Mouse (Mus musculus) midbrain, embryonic 10.5 days (tissue): ENCODE measurements around the gene Traf3. TPM values are rescaled to one million over a fixed set of nuclear protein-coding genes. Genes with fewer than 3 reads are reported as not detected.

Experiments
- DNase-seq: peaks from one replicate; pipeline ENCODE4 v3.0.0-alpha.2; 2017; ENCODE audit warnings: low spot score
- H3K27ac ChIP-seq: fragments of 300-500 bp; sonication (generic); replicated peaks from 2 replicates; pipeline ENCODE4 v1.5.1; 2016; ENCODE audit warnings: mild to moderate bottlenecking
- H3K27me3 ChIP-seq: fragments of 300-500 bp; sonication (generic); 2 replicates; pipeline ENCODE4 v1.6.1; 2016; ENCODE audit warnings: low read depth, mild to moderate bottlenecking; ENCODE audit not compliant: poor library complexity, severe bottlenecking
- H3K36me3 ChIP-seq: fragments of 300-500 bp; sonication (generic); 2 replicates; pipeline ENCODE4 v1.6.1; 2016; ENCODE audit warnings: mild to moderate bottlenecking, moderate library complexity
- H3K4me1 ChIP-seq: fragments of 300-500 bp; sonication (generic); 2 replicates; pipeline ENCODE4 v1.6.1; 2016
- H3K4me3 ChIP-seq: fragments of 300-500 bp; sonication (generic); 2 replicates; pipeline ENCODE4 v1.5.1; 2016; ENCODE audit warnings: mild to moderate bottlenecking, moderate library complexity
- H3K9me3 ChIP-seq: fragments of 300-500 bp; sonication (generic); replicated peaks from 2 replicates; pipeline ENCODE4 v1.6.1; 2016; ENCODE audit warnings: mild to moderate bottlenecking
- WGBS: fragments of 180-500 bp; shearing (Covaris S2); methylation state at CpG from one replicate; pipeline ENCODE4 v1.1.7; 2016; 5-methylcytosine and 5-hydroxymethylcytosine counted together
- polyA plus RNA-seq: library from polyadenylated mRNA; unstranded; fragments of >200 nt; fragmentation: Nextera tagmentation; extraction: Ambion mirVana; gene quantifications from 2 replicates; pipeline ENCODE4 v1.2.1, GENCODE M21; 2016

Traf3 gene
- polyA plus RNA-seq, 1 experiment from 2014 or later: 11.5 TPM

DNA sequence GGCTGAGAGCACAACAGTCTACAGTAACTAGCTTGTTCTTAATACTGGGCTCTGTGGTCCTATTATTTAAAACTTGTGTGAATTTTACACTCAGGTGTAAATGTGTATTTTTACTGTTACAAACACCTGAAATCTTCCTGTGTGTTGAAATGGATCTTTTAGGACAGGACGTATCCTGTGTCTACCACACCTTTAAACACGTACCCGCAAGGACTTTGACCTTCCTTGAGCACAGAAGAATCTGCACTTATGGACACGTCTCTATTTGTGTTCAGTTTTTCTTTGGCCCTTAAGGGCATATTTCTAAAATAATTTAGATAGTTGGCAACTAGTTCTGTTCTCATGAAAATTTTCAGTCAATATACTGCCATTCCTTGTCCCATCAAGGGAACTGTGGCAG lies 22.1 kb downstream of the Traf3 start:
- WGBS: 95% methylated on average over 4 of the region's 4 CpGs
- no peak overlapping the region for H3K27ac ChIP-seq
- peaks cover 5% of the 10 kb centered on the region for H3K4me1 ChIP-seq
- H3K27me3 ChIP-seq: no peaks in the 10 kb centered on the region
- H3K9me3 ChIP-seq: no peaks in the 10 kb centered on the region
- no peak for DNase-seq
- no peaks in the 10 kb centered on the region for H3K36me3 ChIP-seq
- H3K4me3 ChIP-seq: no peak overlapping the region

DNA sequence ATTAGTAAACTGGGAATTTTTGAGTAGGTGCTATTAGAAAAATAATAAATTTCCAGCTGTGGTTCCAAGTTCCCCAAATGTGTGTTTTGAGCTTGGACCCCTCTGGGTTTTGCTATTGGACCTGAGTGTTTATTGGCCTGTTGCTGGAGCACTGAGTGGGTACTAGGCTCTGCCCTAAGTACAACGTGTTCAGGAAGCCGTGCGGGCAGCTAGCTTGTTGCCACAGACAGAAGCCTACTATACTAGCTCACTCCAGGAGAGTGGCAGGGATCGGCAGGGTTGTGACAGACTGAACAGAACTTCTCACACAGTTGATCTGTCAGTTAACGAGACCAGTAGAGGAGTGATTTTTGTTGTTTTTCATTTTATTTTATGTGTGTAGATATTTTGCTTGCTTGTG lies 24.2 kb downstream of the Traf3 start:
- WGBS: 86% methylated on average over 5 of the region's 5 CpGs
- H3K4me1 ChIP-seq: peaks cover 13% of the 10 kb centered on the region
- no peaks in the 10 kb centered on the region for H3K36me3 ChIP-seq
- H3K4me3 ChIP-seq: no peak overlapping the region
- no peaks in the 10 kb centered on the region for H3K27me3 ChIP-seq
- no peaks in the 10 kb centered on the region for H3K9me3 ChIP-seq
- no peak for DNase-seq
- no peak overlapping the region for H3K27ac ChIP-seq

DNA sequence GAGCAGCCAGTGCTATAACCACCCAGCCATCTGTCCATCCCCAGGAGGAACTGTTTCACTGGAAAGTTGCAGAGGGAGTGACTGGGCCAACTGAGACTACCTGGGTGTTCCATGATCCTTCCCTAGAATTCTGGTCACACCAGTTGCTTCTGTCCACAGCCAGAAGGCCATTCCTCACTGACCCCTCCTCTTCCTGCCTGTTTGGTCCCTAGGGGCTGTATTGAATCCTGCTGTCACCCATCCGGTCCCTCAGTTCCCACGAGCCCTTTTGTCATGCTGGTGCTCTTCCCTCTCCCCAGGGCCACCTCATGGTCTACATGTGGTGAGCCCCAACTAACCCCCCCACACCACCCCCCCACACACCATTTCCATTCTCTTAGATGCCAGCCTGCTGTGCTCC lies 24.7 kb downstream of the Traf3 start:
- peaks cover 13% of the 10 kb centered on the region for H3K4me1 ChIP-seq
- 81% methylated on average over 2 of the region's 2 CpGs for WGBS
- no peaks in the 10 kb centered on the region for H3K27me3 ChIP-seq
- no peak overlapping the region for H3K4me3 ChIP-seq
- no peaks in the 10 kb centered on the region for H3K36me3 ChIP-seq
- H3K9me3 ChIP-seq: no peaks in the 10 kb centered on the region
- H3K27ac ChIP-seq: no peak overlapping the region
- no peak for DNase-seq

DNA sequence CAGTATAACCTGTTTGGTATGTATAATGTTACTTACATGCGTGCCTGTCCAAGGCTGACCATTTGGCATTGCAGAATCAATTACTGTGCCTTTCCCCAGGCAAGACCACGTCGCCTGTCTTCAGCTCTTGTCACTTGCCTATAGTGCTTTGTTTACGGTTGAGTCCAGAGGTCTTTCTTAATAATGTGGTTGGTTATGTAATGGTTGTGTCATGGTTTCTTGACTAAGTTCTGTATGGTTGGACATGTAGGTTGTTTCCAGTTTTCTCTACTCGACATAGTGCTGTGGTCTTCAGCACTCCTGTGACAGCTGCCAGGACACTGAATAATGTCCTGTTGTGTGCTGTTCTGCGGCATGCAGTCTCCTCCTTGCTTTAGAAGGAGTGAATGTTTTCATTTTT lies 26.6 kb downstream of the Traf3 start:
- no peaks in the 10 kb centered on the region for H3K27me3 ChIP-seq
- H3K36me3 ChIP-seq: no peaks in the 10 kb centered on the region
- peaks cover 13% of the 10 kb centered on the region for H3K4me1 ChIP-seq
- DNase-seq: no peak
- no peak overlapping the region for H3K4me3 ChIP-seq
- no peak overlapping the region for H3K27ac ChIP-seq
- 92% methylated on average over 6 of the region's 6 CpGs for WGBS
- no peaks in the 10 kb centered on the region for H3K9me3 ChIP-seq

DNA sequence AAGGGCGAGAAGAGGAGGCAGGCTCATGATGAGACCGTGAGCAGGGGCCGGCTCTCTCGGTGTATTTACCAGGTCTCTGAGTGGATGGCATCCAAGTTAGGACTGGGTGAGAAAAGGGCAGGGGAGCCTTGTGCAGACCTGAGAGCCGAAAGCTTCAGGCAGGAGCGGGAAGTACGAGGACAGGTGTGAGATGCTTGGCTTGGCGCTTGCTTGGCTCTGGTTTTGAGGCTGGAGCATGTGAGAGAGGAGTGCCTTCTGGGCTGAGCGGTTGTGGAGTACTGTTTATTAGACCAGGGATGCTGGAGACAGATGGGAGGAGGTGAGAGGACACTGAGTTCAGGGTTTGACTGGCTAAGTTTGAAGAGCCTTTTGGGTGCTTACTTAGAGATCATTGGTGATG lies 27.2 kb downstream of the Traf3 start:
- Histone ChIP-seq H3K27ac (peak overlapping the region; percentile 33; the same call in 1 of the 2 replicates), H3K36me3 (no peaks in the 10 kb centered on the region), H3K27me3 (no peaks in the 10 kb centered on the region), H3K4me1 (peaks cover 13% of the 10 kb centered on the region), H3K4me3 (no peak overlapping the region), H3K9me3 (no peaks in the 10 kb centered on the region)
- WGBS: 86% methylated on average over 9 of the region's 9 CpGs
- no peak for DNase-seq

DNA sequence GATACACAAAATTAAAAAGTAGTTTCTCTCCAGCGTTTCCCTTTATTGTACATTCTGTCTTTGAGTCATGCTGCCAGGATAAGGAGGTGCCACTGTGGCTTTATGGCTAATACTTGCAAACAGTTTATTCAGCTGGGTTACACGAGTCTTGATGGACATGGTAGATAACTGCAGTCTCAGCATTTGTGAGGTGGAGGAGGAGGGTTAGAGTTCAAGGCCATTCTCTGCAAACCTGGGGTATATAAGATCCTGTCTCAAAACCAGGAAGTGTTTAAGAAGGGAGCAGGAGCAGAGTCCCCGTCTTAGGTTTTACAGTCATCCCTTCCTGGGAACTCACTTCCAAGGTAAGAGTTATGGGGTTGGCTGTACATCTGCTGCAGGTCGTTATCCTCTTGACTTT lies 30.4 kb downstream of the Traf3 start:
- no peak for DNase-seq
- Histone ChIP-seq H3K27me3 (no peaks in the 10 kb centered on the region), H3K9me3 (no peaks in the 10 kb centered on the region), H3K4me3 (no peak overlapping the region), H3K36me3 (peaks cover 3% of the 10 kb centered on the region; the same call in 1 of the 2 replicates), H3K4me1 (peaks cover 13% of the 10 kb centered on the region), H3K27ac (no peak overlapping the region)
- 88% methylated on average over 4 of the region's 4 CpGs for WGBS

DNA sequence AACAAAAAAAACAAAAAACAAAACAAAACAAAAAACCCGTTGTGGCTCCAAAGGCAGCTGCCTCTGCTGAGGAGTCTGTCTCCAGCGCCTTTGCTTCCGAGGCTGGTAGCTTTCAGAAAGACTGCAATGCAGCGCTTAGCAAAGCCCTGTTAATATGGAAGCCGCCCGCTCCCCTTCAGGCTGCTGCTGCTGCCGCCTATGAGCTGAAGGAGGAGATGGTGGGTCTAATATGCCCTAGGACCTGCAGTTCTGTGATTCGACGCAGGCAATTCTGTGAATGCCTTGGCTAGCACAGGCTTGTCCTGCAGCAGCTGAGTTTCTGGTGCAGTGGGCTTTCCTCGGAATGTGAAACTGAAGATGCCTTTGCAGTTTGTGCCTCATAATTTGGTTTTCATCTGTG lies 36.9 kb downstream of the Traf3 start:
- no peak overlapping the region for H3K4me3 ChIP-seq
- whole genome bisulfite sequencing: 80% methylated on average over 10 of the region's 10 CpGs
- DNase-seq: no peak

DNA sequence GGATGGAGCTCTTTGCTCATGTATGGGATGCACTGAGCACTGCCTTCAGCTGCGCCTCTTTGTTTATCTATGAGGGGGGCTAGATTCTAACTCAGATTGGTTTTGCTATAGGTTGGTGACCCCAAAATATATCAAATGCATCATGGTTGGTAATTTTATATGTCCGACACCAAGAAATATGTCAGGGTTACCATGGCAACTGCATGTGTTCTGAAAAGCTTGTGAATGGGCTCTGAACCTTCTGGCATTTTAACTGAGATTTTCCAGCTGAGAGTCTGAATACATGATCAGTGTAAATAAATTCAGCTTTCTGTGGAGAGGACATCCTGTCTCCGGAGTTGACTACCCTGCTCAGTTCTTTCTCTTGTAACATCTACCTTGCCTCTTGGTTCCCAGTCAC lies 37.8 kb downstream of the Traf3 start:
- no peaks in the 10 kb centered on the region for H3K27me3 ChIP-seq

More for the DNA sequence above, 36.9 kb downstream of the Traf3 start:
- Histone ChIP-seq H3K27me3 (no peaks in the 10 kb centered on the region), H3K4me1 (peaks cover 12% of the 10 kb centered on the region), H3K27ac (0 out of 2 replicates have a peak overlapping the region, but pooled peaks have one; percentile 46), H3K9me3 (no peaks in the 10 kb centered on the region), H3K36me3 (peaks cover 4% of the 10 kb centered on the region; the same call in 1 of the 2 replicates)

DNA sequence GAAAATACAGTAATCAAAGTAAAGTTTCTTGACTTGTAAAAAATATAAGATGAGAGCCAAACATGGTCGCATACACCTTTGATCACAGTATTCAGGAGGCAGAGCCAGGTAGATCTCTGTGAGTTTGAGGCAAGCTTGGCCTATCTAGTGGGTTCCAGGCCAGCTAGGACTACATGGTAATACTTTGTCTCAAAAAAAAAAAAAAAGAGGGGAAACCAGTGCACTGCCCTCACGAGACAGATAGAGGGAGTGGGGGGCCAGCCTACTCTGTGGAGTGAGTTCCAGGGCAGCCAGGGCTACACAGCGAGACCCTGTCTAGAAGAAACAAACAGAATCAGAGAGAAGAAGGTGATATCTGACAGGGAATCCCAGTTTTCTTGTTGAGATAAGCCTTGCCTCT lies 41.5 kb downstream of the Traf3 start:
- no peak for DNase-seq
- Histone ChIP-seq H3K27ac (no peak overlapping the region), H3K36me3 (no peaks in the 10 kb centered on the region), H3K4me1 (peaks cover 12% of the 10 kb centered on the region), H3K4me3 (no peak overlapping the region), H3K9me3 (no peaks in the 10 kb centered on the region), H3K27me3 (no peaks in the 10 kb centered on the region)
- 75% methylated on average over 3 of the region's 3 CpGs for WGBS

More for the DNA sequence above, 37.8 kb downstream of the Traf3 start:
- H3K4me1 ChIP-seq: peaks cover 12% of the 10 kb centered on the region
- WGBS: 74% methylated on average over 3 of the region's 3 CpGs
- no peak overlapping the region for H3K4me3 ChIP-seq
- H3K27ac ChIP-seq: no peak overlapping the region
- DNase-seq: no peak
- H3K36me3 ChIP-seq: peaks cover 4% of the 10 kb centered on the region; the same call in 1 of the 2 replicates
- H3K9me3 ChIP-seq: no peaks in the 10 kb centered on the region

DNA sequence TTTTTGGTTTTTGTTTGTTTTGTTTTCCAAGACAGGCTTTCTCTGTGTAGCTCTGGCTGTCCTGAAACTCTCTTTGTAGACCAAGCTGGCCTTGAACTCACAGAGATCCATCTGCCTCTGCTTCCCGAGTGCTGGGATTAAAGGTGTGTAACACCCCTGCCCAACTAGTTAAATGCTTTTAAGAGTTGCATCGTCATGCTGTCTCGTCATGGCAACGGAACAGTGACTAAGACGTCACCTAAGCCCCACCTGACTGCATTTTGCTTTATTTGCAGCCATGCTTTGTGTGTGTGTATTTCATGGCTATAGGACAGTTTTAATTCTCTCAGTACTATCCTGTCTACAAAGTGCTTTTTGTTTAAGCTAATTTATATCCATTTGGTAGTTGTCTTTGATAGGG lies 45.6 kb downstream of the Traf3 start:
- Histone ChIP-seq H3K27me3 (no peaks in the 10 kb centered on the region), H3K9me3 (no peaks in the 10 kb centered on the region), H3K36me3 (no peaks in the 10 kb centered on the region), H3K27ac (no peak overlapping the region), H3K4me3 (no peak overlapping the region), H3K4me1 (no peaks in the 10 kb centered on the region; the same call in 1 of the 2 replicates)
- DNase-seq: no peak
- 79% methylated on average over 5 of the region's 5 CpGs for WGBS

DNA sequence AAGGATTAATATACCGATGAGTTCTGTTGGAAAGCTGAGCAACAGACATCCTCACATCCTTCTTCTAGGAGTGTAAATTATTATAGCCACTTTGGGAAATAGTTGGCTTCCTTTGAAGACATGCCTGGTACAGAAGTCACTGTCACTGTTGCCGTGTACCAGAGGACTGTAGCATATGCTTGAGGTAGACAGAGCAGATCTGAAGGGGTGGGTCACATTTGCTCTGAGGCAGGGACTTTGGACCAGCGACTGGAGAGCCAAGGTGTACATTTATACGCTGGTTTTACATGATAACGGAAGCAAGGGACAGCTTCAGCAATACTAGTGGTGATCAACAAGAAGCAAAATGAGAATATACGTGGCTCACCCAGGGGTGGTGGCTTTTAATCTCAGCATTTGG lies 52.7 kb downstream of the Traf3 start:
- Histone ChIP-seq H3K4me1 (no peaks in the 10 kb centered on the region), H3K9me3 (peaks cover 16% of the 10 kb centered on the region), H3K27ac (no peak overlapping the region), H3K4me3 (no peak overlapping the region), H3K36me3 (peaks cover 43% of the 10 kb centered on the region), H3K27me3 (no peaks in the 10 kb centered on the region)
- WGBS: 92% methylated on average over 6 of the region's 6 CpGs
- no peak for DNase-seq

DNA sequence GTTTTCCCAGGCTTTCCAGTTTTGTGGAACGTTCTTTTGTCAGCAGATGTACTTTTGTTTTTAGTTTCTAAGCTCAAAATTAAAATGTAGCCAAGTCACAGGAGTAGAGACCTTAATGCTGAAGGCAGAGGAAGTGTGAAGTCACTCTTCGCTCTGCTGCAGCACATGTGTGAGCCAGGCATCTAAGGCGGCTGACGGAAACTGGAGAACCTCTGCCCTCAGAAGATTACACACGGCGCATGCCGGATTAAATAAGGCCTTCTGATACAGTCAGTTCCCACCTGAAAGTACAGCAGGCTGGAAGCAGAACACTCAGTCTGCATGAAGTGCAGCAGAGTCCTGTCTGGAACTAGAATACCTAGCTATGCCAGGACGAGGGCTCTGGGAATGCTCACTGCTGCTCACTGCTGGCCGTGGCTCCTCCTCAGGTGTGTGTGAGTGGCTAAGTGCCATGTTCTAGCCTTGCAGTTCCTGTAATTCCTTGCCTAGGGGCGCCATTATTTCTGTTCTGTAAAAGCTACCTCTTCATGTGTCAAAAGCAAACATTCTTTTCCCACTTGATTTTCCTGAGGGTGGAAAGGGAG lies 59.1 kb downstream of the Traf3 start:
- DNase-seq: no peak
- Histone ChIP-seq H3K4me3 (no peak overlapping the region), H3K4me1 (no peaks in the 10 kb centered on the region), H3K27ac (no peak overlapping the region), H3K36me3 (peaks cover 49% of the 10 kb centered on the region), H3K27me3 (no peaks in the 10 kb centered on the region), H3K9me3 (peaks cover 16% of the 10 kb centered on the region)
- 87% methylated on average over 10 of the region's 10 CpGs for WGBS

DNA sequence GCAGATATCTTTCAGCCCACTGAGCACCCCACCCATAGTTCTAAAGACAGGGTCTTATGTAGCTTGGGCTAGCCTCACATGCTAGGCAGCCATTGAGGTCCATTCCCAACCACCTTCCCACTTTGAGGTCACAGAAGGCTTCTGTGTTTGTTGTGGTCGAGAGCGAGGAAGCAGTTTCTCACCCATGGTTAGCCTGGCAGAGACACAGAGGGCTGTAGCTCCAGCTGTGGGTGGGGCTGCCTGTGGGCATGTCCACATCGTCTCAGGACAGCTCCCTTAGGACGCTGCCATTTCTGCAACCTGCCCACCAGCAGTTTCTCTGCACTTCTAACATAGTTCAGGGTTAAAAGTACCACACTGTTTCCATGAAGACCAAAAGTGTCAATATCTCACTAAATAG lies 61.2 kb downstream of the Traf3 start:
- Histone ChIP-seq H3K4me1 (no peaks in the 10 kb centered on the region), H3K27ac (no peak overlapping the region), H3K4me3 (no peak overlapping the region), H3K9me3 (peaks cover under 1% of the 10 kb centered on the region; the same call in 1 of the 2 replicates), H3K36me3 (peaks cover 28% of the 10 kb centered on the region), H3K27me3 (no peaks in the 10 kb centered on the region)
- 79% methylated on average over 4 of the region's 4 CpGs for WGBS
- DNase-seq: no peak

DNA sequence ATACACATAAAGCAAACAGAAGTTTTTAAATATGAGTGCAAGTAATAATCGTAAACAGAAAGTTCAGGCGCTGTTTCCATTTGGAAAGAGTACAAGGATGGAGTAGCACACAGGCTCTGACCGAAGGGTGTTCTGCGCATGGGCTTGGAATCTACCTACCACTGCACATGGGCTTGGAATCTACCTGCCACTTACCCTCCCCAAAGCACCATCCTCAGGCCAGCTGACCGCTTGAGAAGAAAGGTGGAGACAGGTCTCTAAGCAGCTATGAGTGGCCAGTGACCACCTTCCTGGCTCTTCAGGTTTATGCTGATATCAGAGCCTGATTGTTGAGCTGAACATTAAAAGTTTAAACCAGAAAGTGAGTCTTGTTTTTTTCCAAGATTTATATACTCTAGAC lies 62.3 kb downstream of the Traf3 start:
- 95% methylated on average over 5 of the region's 5 CpGs for WGBS
- Histone ChIP-seq H3K27me3 (no peaks in the 10 kb centered on the region), H3K27ac (no peak overlapping the region), H3K4me3 (no peak overlapping the region), H3K36me3 (peaks cover 19% of the 10 kb centered on the region), H3K4me1 (no peaks in the 10 kb centered on the region), H3K9me3 (no peaks in the 10 kb centered on the region)
- DNase-seq: no peak
